Mouse (Mus musculus): ENCODE measurements around the gene Gm20431. TPM values are rescaled to one million over a fixed set of nuclear protein-coding genes. Genes with fewer than 3 reads are reported as not detected.

Gm20431 gene
- polyA plus RNA-seq, 1 experiment from 2014 or later: 5.2 TPM

- Histone ChIP-seq H3K9me3 (replicated peaks; ENCODE audit: control insufficient read depth, low read length) (no peaks in the 10 kb centered on the region), H3K36me3 (replicated peaks; ENCODE audit: control insufficient read depth, insufficient read depth, low read depth, low read length) (no peaks in the 10 kb centered on the region), H3K9ac (replicated peaks; ENCODE audit: low read length) (no peak overlapping the region), H3K4me1 (ENCODE audit: control insufficient read depth, insufficient read depth, low read length) (no peaks in the 10 kb centered on the region; the same call in 1 of the 2 replicates), H3K4me2 (ENCODE audit: low read depth, low read length) (no peak overlapping the region), H3K4me3 (ENCODE audit: low read depth, low read length) (no peak overlapping the region), H3K27ac (replicated peaks; ENCODE audit: low read depth, low read length) (no peak overlapping the region), H3K27me3 (ENCODE audit: control insufficient read depth, insufficient read depth, low read length) (peaks cover 15% of the 10 kb centered on the region)
- DNase-seq (ENCODE audit: low spot score) (no peak), ATAC-seq (replicated peaks; ENCODE audit: insufficient number of reproducible peaks, low FRiP score, low TSS enrichment, low read depth) (no peak)
- WGBS: 91% methylated on average over 14 of the region's 14 CpGs
Observed at GRCm38 (mm10) chr2:167691871-167692661, 30.8 kb upstream of the Gm20431 start.

- Histone ChIP-seq H3K4me3 (ENCODE audit: low read depth, low read length) (no peak overlapping the region), H3K36me3 (replicated peaks; ENCODE audit: control insufficient read depth, insufficient read depth, low read depth, low read length) (no peaks in the 10 kb centered on the region), H3K4me1 (ENCODE audit: control insufficient read depth, insufficient read depth, low read length) (no peaks in the 10 kb centered on the region; the same call in 1 of the 2 replicates), H3K9me3 (replicated peaks; ENCODE audit: control insufficient read depth, low read length) (no peaks in the 10 kb centered on the region), H3K4me2 (ENCODE audit: low read depth, low read length) (no peak overlapping the region), H3K27ac (replicated peaks; ENCODE audit: low read depth, low read length) (no peak overlapping the region), H3K27me3 (ENCODE audit: control insufficient read depth, insufficient read depth, low read length) (peaks cover 15% of the 10 kb centered on the region), H3K9ac (replicated peaks; ENCODE audit: low read length) (no peak overlapping the region)
- ATAC-seq (replicated peaks; ENCODE audit: insufficient number of reproducible peaks, low FRiP score, low TSS enrichment, low read depth) (no peak), DNase-seq (ENCODE audit: low spot score) (no peak)
- 87% methylated on average over 6 of the region's 6 CpGs for WGBS
Observed at GRCm38 (mm10) chr2:167691410-167691809, 30.1 kb upstream of the Gm20431 start.

GRCm38 (mm10) chr2:167690962-167691311, 29.6 kb upstream of the Gm20431 start:
- DNase-seq (ENCODE audit: low spot score) (no peak), ATAC-seq (replicated peaks; ENCODE audit: insufficient number of reproducible peaks, low FRiP score, low TSS enrichment, low read depth) (no peak)
- Histone ChIP-seq H3K9ac (replicated peaks; ENCODE audit: low read length) (no peak overlapping the region), H3K27ac (replicated peaks; ENCODE audit: low read depth, low read length) (no peak overlapping the region), H3K36me3 (replicated peaks; ENCODE audit: control insufficient read depth, insufficient read depth, low read depth, low read length) (no peaks in the 10 kb centered on the region), H3K4me2 (ENCODE audit: low read depth, low read length) (no peak overlapping the region), H3K4me1 (ENCODE audit: control insufficient read depth, insufficient read depth, low read length) (no peaks in the 10 kb centered on the region; the same call in 1 of the 2 replicates), H3K4me3 (ENCODE audit: low read depth, low read length) (no peak overlapping the region), H3K9me3 (replicated peaks; ENCODE audit: control insufficient read depth, low read length) (no peaks in the 10 kb centered on the region), H3K27me3 (ENCODE audit: control insufficient read depth, insufficient read depth, low read length) (peaks cover 15% of the 10 kb centered on the region)
- WGBS: 83% methylated on average over 12 of the region's 12 CpGs

- WGBS: 64% methylated on average over 15 of the region's 15 CpGs
- peak overlapping the region; percentile 93 for H3K4me2 ChIP-seq (ENCODE audit: low read depth, low read length)
- H3K27ac ChIP-seq (replicated peaks; ENCODE audit: low read depth, low read length): no peak overlapping the region
- H3K4me1 ChIP-seq (ENCODE audit: control insufficient read depth, insufficient read depth, low read length): no peaks in the 10 kb centered on the region; the same call in 1 of the 2 replicates
- H3K9ac ChIP-seq (replicated peaks; ENCODE audit: low read length): no peak overlapping the region
- H3K27me3 ChIP-seq (ENCODE audit: control insufficient read depth, insufficient read depth, low read length): peaks cover 15% of the 10 kb centered on the region
- no peak for DNase-seq (ENCODE audit: low spot score)
- no peaks in the 10 kb centered on the region for H3K9me3 ChIP-seq (replicated peaks; ENCODE audit: control insufficient read depth, low read length)
- H3K4me3 ChIP-seq (ENCODE audit: low read depth, low read length): peak overlapping the region; percentile 64
- no peaks in the 10 kb centered on the region for H3K36me3 ChIP-seq (replicated peaks; ENCODE audit: control insufficient read depth, insufficient read depth, low read depth, low read length)
- no peak for ATAC-seq (replicated peaks; ENCODE audit: insufficient number of reproducible peaks, low FRiP score, low TSS enrichment, low read depth)
Observed at GRCm38 (mm10) chr2:167690219-167690961, 29.1 kb upstream of the Gm20431 start.

GRCm38 (mm10) chr2:167689501-167690218, 28.4 kb upstream of the Gm20431 start, which contains the start of gene Tmem189:
TSS of gene Tmem189 (minus strand) at chr2:167689822.
- H3K4me3 ChIP-seq (ENCODE audit: low read depth, low read length): peak within 1 kb of the TSS; percentile 64
- WGBS: under 1% methylated on average over 82 of the region's 99 CpGs
- H3K9me3 ChIP-seq (replicated peaks; ENCODE audit: control insufficient read depth, low read length): no peaks in the 10 kb centered on the region
- H3K4me1 ChIP-seq (ENCODE audit: control insufficient read depth, insufficient read depth, low read length): no peaks in the 10 kb centered on the region; the same call in 1 of the 2 replicates
- peak; percentile 69 for DNase-seq (ENCODE audit: low spot score)
- peak within 1 kb of the TSS; percentile 55 for H3K9ac ChIP-seq (replicated peaks; ENCODE audit: low read length)
- H3K36me3 ChIP-seq (replicated peaks; ENCODE audit: control insufficient read depth, insufficient read depth, low read depth, low read length): no peaks in the 10 kb centered on the region
- ATAC-seq (replicated peaks; ENCODE audit: insufficient number of reproducible peaks, low FRiP score, low TSS enrichment, low read depth): no peak
- peak within 1 kb of the TSS; percentile 93 for H3K4me2 ChIP-seq (ENCODE audit: low read depth, low read length)
- H3K27ac ChIP-seq (replicated peaks; ENCODE audit: low read depth, low read length): no peak within 1 kb of the TSS
- peaks cover 15% of the 10 kb centered on the region for H3K27me3 ChIP-seq (ENCODE audit: control insufficient read depth, insufficient read depth, low read length)

GRCm38 (mm10) chr2:167688498-167689451, 27.5 kb upstream of the Gm20431 start, which contains the start of gene Cebpb:
TSS of gene Cebpb (plus strand) at chr2:167688915.
- H3K27ac ChIP-seq (replicated peaks; ENCODE audit: low read depth, low read length): no peak within 1 kb of the TSS
- no peaks in the 10 kb centered on the region; the same call in 1 of the 2 replicates for H3K4me1 ChIP-seq (ENCODE audit: control insufficient read depth, insufficient read depth, low read length)
- no peaks in the 10 kb centered on the region for H3K9me3 ChIP-seq (replicated peaks; ENCODE audit: control insufficient read depth, low read length)
- peak within 1 kb of the TSS; percentile 55 for H3K9ac ChIP-seq (replicated peaks; ENCODE audit: low read length)
- peak within 1 kb of the TSS; percentile 64 for H3K4me3 ChIP-seq (ENCODE audit: low read depth, low read length)
- peak within 1 kb of the TSS; percentile 93 for H3K4me2 ChIP-seq (ENCODE audit: low read depth, low read length)
- WGBS: under 1% methylated on average over 106 of the region's 147 CpGs
- H3K27me3 ChIP-seq (ENCODE audit: control insufficient read depth, insufficient read depth, low read length): peaks cover 15% of the 10 kb centered on the region
- H3K36me3 ChIP-seq (replicated peaks; ENCODE audit: control insufficient read depth, insufficient read depth, low read depth, low read length): no peaks in the 10 kb centered on the region
- DNase-seq (ENCODE audit: low spot score) (peak; percentile 69), ATAC-seq (replicated peaks; ENCODE audit: insufficient number of reproducible peaks, low FRiP score, low TSS enrichment, low read depth) (peak; percentile 45)

- peak overlapping the region; percentile 64 for H3K4me3 ChIP-seq (ENCODE audit: low read depth, low read length)
- peak overlapping the region; percentile 93 for H3K4me2 ChIP-seq (ENCODE audit: low read depth, low read length)
- H3K27ac ChIP-seq (replicated peaks; ENCODE audit: low read depth, low read length): no peak overlapping the region
- 23% methylated on average over 12 of the region's 12 CpGs for WGBS
- H3K27me3 ChIP-seq (ENCODE audit: control insufficient read depth, insufficient read depth, low read length): peaks cover 15% of the 10 kb centered on the region
- H3K36me3 ChIP-seq (replicated peaks; ENCODE audit: control insufficient read depth, insufficient read depth, low read depth, low read length): no peaks in the 10 kb centered on the region
- no peak for DNase-seq (ENCODE audit: low spot score)
- no peaks in the 10 kb centered on the region for H3K9me3 ChIP-seq (replicated peaks; ENCODE audit: control insufficient read depth, low read length)
- H3K9ac ChIP-seq (replicated peaks; ENCODE audit: low read length): no peak overlapping the region; the same call in 1 of the 2 replicates
- no peaks in the 10 kb centered on the region; the same call in 1 of the 2 replicates for H3K4me1 ChIP-seq (ENCODE audit: control insufficient read depth, insufficient read depth, low read length)
- peak; percentile 24; the same call in 1 of the 2 replicates for ATAC-seq (replicated peaks; ENCODE audit: insufficient number of reproducible peaks, low FRiP score, low TSS enrichment, low read depth)
Observed at GRCm38 (mm10) chr2:167688126-167688497, 26.8 kb upstream of the Gm20431 start.

Measured in embryonic facial prominence, embryonic 11.5 days (tissue).